In the genomic region with DNA sequence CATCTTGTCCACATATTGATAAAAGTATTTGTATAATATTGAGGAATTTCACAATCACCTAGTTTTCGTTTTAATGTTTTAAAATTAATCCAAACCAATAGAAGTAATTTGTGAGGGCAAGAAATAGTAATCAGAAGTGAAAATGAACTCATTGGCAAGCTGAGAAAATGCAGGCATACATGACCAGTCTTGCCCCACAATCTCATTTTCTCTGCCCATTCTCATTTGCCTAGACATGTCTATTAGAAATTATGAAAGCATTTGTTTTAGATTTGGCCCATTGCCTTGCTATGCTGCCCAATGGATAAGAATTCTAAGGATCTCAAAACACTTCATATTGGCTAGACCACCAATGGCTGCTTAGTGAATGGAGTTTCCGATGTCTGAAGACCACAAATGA, we compare ENCODE assay signal across 27 mouse cellular contexts.
"Had no signal": no experiment of that assay in that cellular context is flagged by ENCODE, and none has a peak within 500 bp of the region (broad histone marks: within the 10 kb centered on the region; RNA-seq: fewer than 3 reads in every experiment).

No protein-coding gene starts in this region.

- H3K4me3 ChIP-seq: embryonic facial prominence, embryonic 10.5 days; embryonic facial prominence, embryonic 12.5 days; embryonic facial prominence, embryonic 13.5 days; embryonic facial prominence, embryonic 15.5 days; erythroblast, embryonic 14.5 days; forebrain, embryonic 10.5 days; forebrain, embryonic 12.5 days; forebrain, embryonic 13.5 days; forebrain, embryonic 15.5 days; gastrocnemius, adult 2 months; heart, adult 2 months; heart, embryonic 10.5 days had no signal

- H3K36me3 ChIP-seq: embryonic facial prominence, embryonic 10.5 days; embryonic facial prominence, embryonic 12.5 days; embryonic facial prominence, embryonic 13.5 days; embryonic facial prominence, embryonic 15.5 days; forebrain, embryonic 10.5 days; forebrain, embryonic 12.5 days; forebrain, embryonic 15.5 days; heart, embryonic 10.5 days had no signal

- H3K4me2 ChIP-seq: embryonic facial prominence, embryonic 12.5 days; embryonic facial prominence, embryonic 13.5 days; embryonic facial prominence, embryonic 15.5 days; forebrain, embryonic 12.5 days; forebrain, embryonic 13.5 days; forebrain, embryonic 15.5 days had no signal

- DNase-seq: cerebellum, adult 9-10 months; cerebellum, adult 9-11 months; cerebellum, postnatal 10 days; cerebellum, postnatal 14 days; cerebellum, postnatal 25 days; cerebellum, postnatal 36 days; embryo, embryonic 11 days; gastrocnemius, adult 2 months; gastrocnemius, postnatal 10 days; gastrocnemius, postnatal 14 days; gastrocnemius, postnatal 25 days; gastrocnemius, postnatal 36 days; heart, adult 11 months; heart, adult 18-20 months; heart, adult 2 months had no signal

- H3K9ac ChIP-seq: embryonic facial prominence, embryonic 12.5 days; embryonic facial prominence, embryonic 13.5 days; embryonic facial prominence, embryonic 15.5 days; forebrain, embryonic 12.5 days; forebrain, embryonic 13.5 days; forebrain, embryonic 15.5 days had no signal

- H3K4me1 ChIP-seq: embryonic facial prominence, embryonic 10.5 days; embryonic facial prominence, embryonic 12.5 days; embryonic facial prominence, embryonic 13.5 days; embryonic facial prominence, embryonic 15.5 days; forebrain, embryonic 10.5 days; forebrain, embryonic 12.5 days; forebrain, embryonic 13.5 days; forebrain, embryonic 15.5 days; heart, embryonic 10.5 days had no signal

- H3K9me3 ChIP-seq: embryonic facial prominence, embryonic 10.5 days; embryonic facial prominence, embryonic 12.5 days; embryonic facial prominence, embryonic 13.5 days; embryonic facial prominence, embryonic 15.5 days; forebrain, embryonic 10.5 days; forebrain, embryonic 12.5 days; forebrain, embryonic 13.5 days; forebrain, embryonic 15.5 days; heart, embryonic 10.5 days had no signal

- H3K27me3 ChIP-seq: embryonic facial prominence, embryonic 12.5 days; embryonic facial prominence, embryonic 13.5 days; embryonic facial prominence, embryonic 15.5 days; forebrain, embryonic 12.5 days; forebrain, embryonic 13.5 days; forebrain, embryonic 15.5 days had no signal

- H3K27ac ChIP-seq: embryonic facial prominence, embryonic 10.5 days; embryonic facial prominence, embryonic 12.5 days; embryonic facial prominence, embryonic 13.5 days; embryonic facial prominence, embryonic 15.5 days; forebrain, embryonic 10.5 days; forebrain, embryonic 12.5 days; forebrain, embryonic 13.5 days; forebrain, embryonic 15.5 days; gastrocnemius, adult 2 months; heart, adult 2 months; heart, embryonic 10.5 days had no signal

- ATAC-seq: forebrain, embryonic 13.5 days; forebrain, embryonic 14.5 days; forebrain, embryonic 15.5 days; forebrain, embryonic 16.5 days had no signal
